Mouse (Mus musculus): Measurements from ENCODE around the gene Smyd3.
"Not testable (repeated sequence)": the region's sequence is repeated elsewhere in the genome, so short reads cannot be mapped to it uniquely, and the experiment has no call there.

The Smyd3 gene

DNA sequence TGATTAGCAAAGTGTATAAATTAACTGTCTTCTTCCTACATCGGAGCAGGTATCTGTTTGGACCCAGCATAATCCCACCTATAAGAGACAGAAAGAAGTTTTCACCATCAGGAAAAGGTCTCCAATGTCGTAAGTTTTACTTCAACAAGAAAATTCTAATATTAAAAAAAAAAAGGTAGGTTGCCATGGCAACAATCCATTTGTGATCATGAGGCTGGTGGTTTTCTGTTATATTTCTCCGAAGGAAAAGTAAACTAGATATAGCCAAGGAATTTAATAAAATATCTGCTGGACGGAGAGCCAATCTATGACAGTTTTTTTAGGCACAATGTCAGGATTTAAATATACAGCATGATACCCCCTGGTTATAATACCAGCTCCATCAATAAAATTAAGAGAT is 142.9 kb downstream of the Smyd3 start:
- DNase-seq (ENCODE audit: low spot score) = no peak

- no peak for DNase-seq (ENCODE audit: low spot score)
Measured at GRCm38 (mm10) chr1:179373911-179374310, 143.9 kb downstream of the Smyd3 start.

GRCm38 (mm10) chr1:179371191-179371590 is 146.7 kb downstream of the Smyd3 start:
- no peak for DNase-seq (ENCODE audit: low spot score)

DNA sequence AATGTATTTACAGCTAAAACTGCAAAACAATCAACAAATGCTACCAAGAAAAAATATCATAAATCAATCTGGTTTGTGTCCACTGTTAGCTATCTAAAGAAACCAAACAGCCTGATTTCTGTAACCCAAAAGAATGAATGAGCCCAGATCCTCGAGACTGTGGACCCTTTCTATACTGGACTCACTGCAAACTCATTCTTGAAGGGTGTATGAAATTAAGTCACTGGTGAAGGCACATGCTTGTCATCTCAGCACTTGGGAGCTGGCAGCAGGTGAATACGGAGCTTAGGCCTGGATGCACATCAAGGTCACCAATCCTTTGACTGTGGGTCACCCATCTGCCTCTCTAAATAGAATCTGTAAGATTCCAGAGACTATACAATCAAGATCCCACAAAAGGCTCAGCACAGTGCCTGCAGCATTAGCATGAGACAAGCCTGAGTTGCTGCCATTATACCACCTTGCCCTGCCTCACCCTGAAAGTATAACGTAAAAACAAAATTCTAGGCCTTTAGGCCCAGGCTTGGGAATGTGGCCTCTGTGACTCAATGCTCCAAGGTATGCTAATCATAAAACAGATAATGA is 149.3 kb downstream of the Smyd3 start:
- no peak for DNase-seq (ENCODE audit: low spot score)

DNA sequence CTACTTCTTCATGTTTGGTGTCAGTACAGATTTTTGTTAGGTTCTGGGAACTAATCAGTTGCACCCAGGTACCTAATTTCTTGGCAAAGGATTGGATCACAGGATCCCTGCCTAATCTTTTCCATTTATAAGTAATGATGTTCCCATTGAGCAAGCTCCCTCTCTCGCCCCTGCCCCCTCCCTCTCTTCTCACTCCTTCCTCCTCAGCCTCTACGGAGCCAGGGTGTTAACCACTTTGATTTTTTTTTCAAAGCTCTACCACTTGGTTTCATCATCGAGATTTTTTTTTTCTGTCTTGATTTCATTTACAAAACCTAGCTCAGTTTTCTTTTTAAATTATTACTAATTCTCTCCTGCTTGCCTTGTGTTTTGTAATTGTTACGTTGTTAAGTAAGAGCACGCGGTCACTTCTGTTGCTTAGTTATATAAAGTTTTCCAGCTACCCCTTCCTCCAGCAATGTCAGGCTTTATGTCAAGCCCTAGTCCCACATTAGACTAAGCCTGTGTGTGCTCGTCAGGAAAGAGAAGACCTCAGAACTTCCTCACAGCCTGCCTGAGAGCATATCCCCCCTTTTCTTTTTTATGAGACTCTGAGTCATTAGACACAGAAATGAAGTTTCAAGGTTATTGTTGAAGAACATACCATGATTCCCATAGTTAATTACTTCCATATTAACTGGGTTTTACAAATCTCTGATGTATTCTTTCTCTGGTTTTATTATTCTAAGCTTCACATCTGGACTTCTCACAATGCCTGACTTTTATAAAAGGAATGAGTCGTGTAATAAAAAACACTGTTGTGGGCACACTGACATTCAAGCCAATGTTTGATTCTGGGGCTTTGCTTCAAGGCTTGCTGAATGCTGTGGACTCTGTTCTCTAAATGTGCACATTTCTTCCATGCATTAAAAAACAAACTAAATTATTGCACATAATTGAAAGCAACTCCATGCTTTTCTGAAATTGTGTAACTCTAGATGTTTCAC is 156.1 kb downstream of the Smyd3 start:
- no peak for DNase-seq (ENCODE audit: low spot score)

GRCm38 (mm10) chr1:179357111-179357510 is 160.7 kb downstream of the Smyd3 start:
- no peak for DNase-seq (ENCODE audit: low spot score)

GRCm38 (mm10) chr1:179354250-179354649 is 163.6 kb downstream of the Smyd3 start:
- DNase-seq (ENCODE audit: low spot score) = no peak

GRCm38 (mm10) chr1:179345318-179345925 is 172.4 kb downstream of the Smyd3 start:
- DNase-seq (ENCODE audit: low spot score) = no peak

DNA sequence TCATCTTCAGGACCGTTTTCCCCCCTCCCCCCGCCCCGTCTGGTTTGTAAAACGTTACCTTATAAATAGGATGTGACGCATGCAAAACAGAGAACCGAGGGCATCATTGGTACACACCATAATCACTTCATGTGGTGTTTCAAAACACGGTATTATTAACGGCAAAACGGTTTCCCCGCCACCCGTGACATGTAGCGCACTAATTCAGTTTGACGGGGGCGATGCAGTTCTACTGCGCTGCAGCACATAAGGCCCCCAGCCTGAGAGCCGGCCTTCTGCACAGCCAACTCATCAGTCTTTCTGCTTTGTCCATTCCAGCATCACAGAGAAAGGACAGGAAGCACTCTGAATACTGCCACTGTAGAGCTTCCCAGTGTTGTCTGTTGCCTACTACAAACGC is 174.4 kb downstream of the Smyd3 start:
- no peak for DNase-seq (ENCODE audit: low spot score)

- no peak for DNase-seq (ENCODE audit: low spot score)
Measured at GRCm38 (mm10) chr1:179341589-179341988, 176.3 kb downstream of the Smyd3 start.

- no peak for DNase-seq (ENCODE audit: low spot score)
Measured at GRCm38 (mm10) chr1:179339066-179339465, 178.8 kb downstream of the Smyd3 start.

DNA sequence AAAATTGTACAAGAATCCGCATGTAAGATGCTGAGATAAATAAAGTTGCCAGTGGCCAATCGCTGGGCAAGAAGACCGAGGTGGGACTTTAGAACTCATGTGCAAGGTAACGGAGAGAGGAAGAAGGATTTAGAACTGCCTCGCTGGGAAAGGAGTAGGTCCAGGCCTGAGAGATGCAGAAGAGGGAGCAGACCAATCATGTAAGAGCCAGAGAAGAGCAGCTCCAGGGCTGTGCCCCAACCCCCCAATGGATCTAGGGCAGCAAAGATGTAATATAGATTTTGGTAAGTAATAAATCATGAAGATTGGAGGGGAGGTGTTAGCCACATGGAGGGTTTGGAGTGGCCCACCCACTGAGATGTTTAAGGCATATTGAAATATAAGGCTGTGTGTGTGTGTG is 180.3 kb downstream of the Smyd3 start:
- no peak for DNase-seq (ENCODE audit: low spot score)

- DNase-seq (ENCODE audit: low spot score) = no peak
Measured at GRCm38 (mm10) chr1:179326965-179327308, 190.9 kb downstream of the Smyd3 start.

- DNase-seq (ENCODE audit: low spot score) = no peak
Measured at GRCm38 (mm10) chr1:179326262-179326964, 191.4 kb downstream of the Smyd3 start.

- peak; percentile 20 for DNase-seq (ENCODE audit: low spot score)
Measured at GRCm38 (mm10) chr1:179324271-179324670, 193.6 kb downstream of the Smyd3 start.

- DNase-seq (ENCODE audit: low spot score) = no peak
Measured at GRCm38 (mm10) chr1:179313618-179314017, 204.2 kb downstream of the Smyd3 start.

DNA sequence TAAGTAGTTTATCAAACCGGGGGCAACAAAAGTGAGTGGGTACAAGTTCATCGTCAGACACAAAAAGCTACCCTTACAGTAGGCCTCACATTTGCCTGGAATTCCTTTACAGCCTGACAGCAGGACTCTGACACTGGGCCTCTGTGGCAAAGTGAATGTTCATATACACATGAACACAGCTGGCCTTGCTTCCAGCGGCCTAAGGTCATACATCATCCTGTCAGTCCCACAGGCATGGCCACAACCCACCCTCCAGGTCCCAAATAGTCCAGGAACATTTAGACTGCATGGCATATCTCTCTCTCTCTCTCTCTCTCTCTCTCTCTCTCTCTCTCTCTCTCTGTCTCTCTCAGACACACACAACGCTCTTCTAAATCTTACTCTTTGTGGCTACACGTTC is 208.4 kb downstream of the Smyd3 start:
- no peak for DNase-seq (ENCODE audit: low spot score)

- DNase-seq (ENCODE audit: low spot score) = no peak
Measured at GRCm38 (mm10) chr1:179302446-179303230, 215.2 kb downstream of the Smyd3 start.

- DNase-seq (ENCODE audit: low spot score) = no peak
Measured at GRCm38 (mm10) chr1:179295626-179296025, 222.2 kb downstream of the Smyd3 start.

DNA sequence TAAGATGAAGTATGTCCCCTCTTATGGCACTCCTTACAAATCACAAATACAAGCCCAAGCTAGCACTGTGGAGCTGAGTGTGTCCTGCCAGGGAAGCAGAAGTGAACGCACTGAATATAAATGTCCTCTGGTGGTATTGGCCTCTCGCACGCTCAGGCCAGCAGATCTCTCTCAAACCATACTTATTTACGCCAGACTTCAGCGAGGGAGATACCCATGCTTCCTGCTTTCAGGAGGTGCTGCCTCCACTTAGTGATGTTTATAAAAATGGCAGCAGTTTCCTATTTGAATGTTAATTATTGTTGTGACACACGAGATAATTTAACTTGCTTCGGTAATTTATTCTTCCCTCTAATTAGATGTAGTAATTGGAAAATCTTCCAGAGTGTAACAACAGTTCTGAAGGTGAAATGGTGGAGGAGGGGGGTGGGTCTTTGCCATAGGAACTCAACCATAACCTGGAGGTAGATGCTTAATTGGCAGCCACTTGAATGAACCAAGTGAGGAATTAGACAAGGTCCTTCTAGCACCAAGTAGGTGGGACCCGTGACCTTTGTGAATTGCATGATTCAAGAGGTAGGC is 224.0 kb downstream of the Smyd3 start:
- no peak for DNase-seq (ENCODE audit: low spot score)

DNA sequence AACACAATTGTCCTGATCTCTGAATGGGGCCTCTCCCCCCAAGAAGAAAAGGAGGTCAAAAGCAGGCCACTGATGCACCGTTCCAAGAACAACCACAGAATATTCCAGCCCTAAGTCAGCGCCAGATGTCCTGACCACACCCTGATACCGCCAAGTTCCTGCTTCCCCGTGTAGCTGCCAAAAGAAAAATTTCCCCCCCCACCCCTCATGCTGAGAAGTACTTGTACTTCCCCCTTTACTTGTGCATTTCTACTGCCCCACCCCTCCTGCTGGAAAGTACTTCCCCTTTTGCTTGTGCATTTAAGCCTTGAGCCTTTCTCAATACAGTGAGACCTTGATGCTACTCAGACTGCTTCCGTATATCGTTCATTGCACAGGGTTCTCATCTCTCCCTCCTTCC is 227.7 kb downstream of the Smyd3 start:
- not testable (repeated sequence) for DNase-seq (ENCODE audit: low spot score)

Data from urinary bladder, postnatal 14 days (tissue).